Mouse (Mus musculus) erythroblast, embryonic 14.5 days (primary cell): ENCODE measurements around the gene Phf14.

Experiments used
- GATA1 ChIP-seq: IDR thresholded peaks from 2 replicates; pipeline ENCODE4 v1.6.1; 2012; ENCODE audit warnings: low read length, inconsistent platforms, mixed read lengths
- TAL1 ChIP-seq: IDR thresholded peaks from 3 replicates; pipeline ENCODE4 v1.6.1; 2012; ENCODE audit warnings: low read length, inconsistent platforms, mixed read lengths

DNA sequence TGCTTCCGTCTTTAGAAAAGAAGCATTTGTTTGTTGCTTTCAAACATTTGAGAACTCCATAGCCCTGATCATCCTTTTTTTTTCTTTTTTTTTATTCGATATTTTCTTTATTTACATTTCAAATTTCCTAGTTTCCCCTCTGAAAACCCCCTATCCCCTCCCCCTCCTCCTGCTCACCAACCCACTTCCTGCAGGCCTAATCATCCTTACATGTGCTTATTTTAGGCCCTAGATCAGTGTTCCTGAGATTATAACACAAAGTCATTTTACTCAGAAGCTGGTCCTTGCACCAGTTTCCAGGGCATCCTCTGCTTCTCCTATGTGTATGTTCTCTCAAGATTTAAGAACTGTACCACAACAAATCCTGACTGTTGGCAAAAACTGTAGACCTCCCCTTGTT lies 161.7 kb downstream of the Phf14 start:
- TF ChIP-seq GATA1 (no peak), TAL1 (no peak)
